In genomic region chr9:72169231-72169630, GRCm38 (mm10) we compare ENCODE assay signal across 9 mouse cellular contexts. TPM values are rescaled to one million over a fixed set of nuclear protein-coding genes. Genes with fewer than 3 reads are reported as not detected.
DNase-seq lines count a peak whose midpoint lies in the region; ATAC-seq and TF ChIP-seq lines count a peak whose summit lies in the region.
"Had no signal": no experiment of that assay in that cellular context is flagged by ENCODE, and none has a peak within 500 bp of the region (broad histone marks: within the 10 kb centered on the region; RNA-seq: fewer than 3 reads in every experiment).

No protein-coding gene starts in this region.

- TF ChIP-seq CTCF in E14TG2a.4 (conservative IDR thresholded peaks at IDR 0.05; ENCODE audit: low read length): no peak

- no peak for ATAC-seq in forebrain, embryonic 14.5 days
- no peak for ATAC-seq in liver, embryonic 15.5 days (ENCODE audit: insufficient read depth)
- ATAC-seq in monocyte, adult 5-6 weeks (replicated peaks; ENCODE audit: insufficient number of reproducible peaks, low FRiP score, low TSS enrichment, poor library complexity, severe bottlenecking): no peak

- peak overlapping the region; percentile 56 for H3K4me3 ChIP-seq in heart, embryonic 10.5 days
- peak overlapping the region; percentile 37; the same call in 1 of the 2 replicates for H3K4me3 ChIP-seq in E14TG2a.4 (replicated peaks; ENCODE audit: low read length)
- H3K4me3 ChIP-seq in forebrain, embryonic 14.5 days (ENCODE audit: low read depth, low read length): no peak overlapping the region
- H3K4me3 ChIP-seq in liver, embryonic 15.5 days (replicated peaks): peak overlapping the region; percentile 49; the same call in 1 of the 2 replicates

- H3K4me2 ChIP-seq in forebrain, embryonic 14.5 days (ENCODE audit: low read length): peak overlapping the region; percentile 49; the same call in 1 of the 2 replicates
- H3K4me2 ChIP-seq in liver, embryonic 15.5 days: peak overlapping the region; percentile 64

- no peaks in the 10 kb centered on the region for H3K36me3 ChIP-seq in heart, embryonic 10.5 days
- no peaks in the 10 kb centered on the region for H3K36me3 ChIP-seq in E14TG2a.4 (ENCODE audit: insufficient read depth, low read length)
- no peaks in the 10 kb centered on the region for H3K36me3 ChIP-seq in forebrain, embryonic 14.5 days (ENCODE audit: control insufficient read depth, insufficient read depth, low read length)
- no peaks in the 10 kb centered on the region for H3K36me3 ChIP-seq in liver, embryonic 15.5 days (replicated peaks)

- no peak overlapping the region for H3K9ac ChIP-seq in forebrain, embryonic 14.5 days (ENCODE audit: low read length)
- H3K9ac ChIP-seq in liver, embryonic 15.5 days: no peak overlapping the region

- no peaks in the 10 kb centered on the region for H3K27me3 ChIP-seq in heart, embryonic 10.5 days (ENCODE audit: insufficient read depth, poor library complexity, severe bottlenecking)
- no peaks in the 10 kb centered on the region for H3K27me3 ChIP-seq in E14TG2a.4 (ENCODE audit: insufficient read depth, low read length)
- no peaks in the 10 kb centered on the region for H3K27me3 ChIP-seq in forebrain, embryonic 14.5 days (replicated peaks; ENCODE audit: control insufficient read depth, insufficient read depth, low read length)
- no peaks in the 10 kb centered on the region for H3K27me3 ChIP-seq in liver, embryonic 15.5 days

- H3K27ac ChIP-seq in heart, embryonic 10.5 days: peak overlapping the region; percentile 89
- no peak overlapping the region for H3K27ac ChIP-seq in forebrain, embryonic 14.5 days (ENCODE audit: low read depth, low read length)
- no peak overlapping the region for H3K27ac ChIP-seq in liver, embryonic 15.5 days (replicated peaks)

- peaks cover 18% of the 10 kb centered on the region for H3K4me1 ChIP-seq in heart, embryonic 10.5 days
- H3K4me1 ChIP-seq in E14TG2a.4 (replicated peaks; ENCODE audit: low read depth, low read length): peaks cover 20% of the 10 kb centered on the region
- H3K4me1 ChIP-seq in forebrain, embryonic 14.5 days (ENCODE audit: control insufficient read depth, insufficient read depth, low read length): peaks cover 4% of the 10 kb centered on the region; the same call in 1 of the 2 replicates
- H3K4me1 ChIP-seq in liver, embryonic 15.5 days (replicated peaks): peaks cover 14% of the 10 kb centered on the region; the same call in 1 of the 2 replicates

- DNase-seq in heart, embryonic 10.5 days (ENCODE audit: low spot score): peak; percentile 66
- no peak for DNase-seq in heart, adult 18-20 months
- DNase-seq in forebrain, embryonic 14.5 days (ENCODE audit: low spot score): no peak
- no peak for DNase-seq in right cerebral cortex, postnatal 10 days (ENCODE audit: low spot score in 2 of 2)
- no peak for DNase-seq in MN1 (ENCODE audit: low spot score)
- DNase-seq: right cerebral cortex, adult 18-20 months had no signal

- H3K9me3 ChIP-seq in heart, embryonic 10.5 days: no peaks in the 10 kb centered on the region
- no peaks in the 10 kb centered on the region for H3K9me3 ChIP-seq in E14TG2a.4 (ENCODE audit: low read length)
- no peaks in the 10 kb centered on the region for H3K9me3 ChIP-seq in forebrain, embryonic 14.5 days (replicated peaks; ENCODE audit: control insufficient read depth, low read length)
- no peaks in the 10 kb centered on the region for H3K9me3 ChIP-seq in liver, embryonic 15.5 days (replicated peaks)

- WGBS in heart, embryonic 10.5 days: 25% methylated on average over 5 of the region's 5 CpGs
- WGBS in forebrain, embryonic 14.5 days: 74% methylated on average over 5 of the region's 5 CpGs
- WGBS in liver, embryonic 15.5 days (ENCODE audit: insufficient replicate concordance): 65% methylated on average over 5 of the region's 5 CpGs

RNA-seq across cellular contexts. Expression of gene Tcf12, which starts 57.6 kb away (rescaled TPM):
- polyA plus RNA-seq in heart, embryonic 10.5 days (2016; fragmentation: Nextera tagmentation; extraction: Ambion mirVana): 41.5 and 64.8 TPM in 2 replicates
- 10 to 100 TPM; 29.6 to 32.0 TPM for total RNA-seq in heart, adult 18-20 months (2021)
- 62.0 and 68.1 TPM in 2 replicates for polyA plus RNA-seq in forebrain, embryonic 14.5 days (2014; fragmentation: Nextera tagmentation; extraction: Ambion mirVana)
- 8.4 and 9.5 TPM in 2 replicates for polyA plus RNA-seq in liver, embryonic 15.5 days (2015; fragmentation: Nextera tagmentation; extraction: Ambion mirVana)
- 33.0 to 73.0 TPM (median 36.9 TPM) in 3 replicates for total RNA-seq in monocyte, adult 5-6 weeks (2017)
